Mouse (Mus musculus) hindbrain, embryonic 11.5 days (tissue): ENCODE measurements around the gene Ttyh2. TPM values are rescaled to one million over a fixed set of nuclear protein-coding genes. Genes with fewer than 3 reads are reported as not detected.

Source experiments
- ATAC-seq: fragments of 200-750 bp; cut with Nextera tagmentation; 2 replicates; pipeline ENCODE4 v1.8.0; 2017; ENCODE audit warnings: mild to moderate bottlenecking, moderate TSS enrichment, moderate library complexity; ENCODE audit not compliant: low FRiP score
- DNase-seq: peaks from one replicate; pipeline ENCODE4 v3.0.0-alpha.2; 2015; ENCODE audit warnings: low spot score
- H3K27ac ChIP-seq: fragments of 300-500 bp; sonication (generic); 2 replicates; pipeline ENCODE4 v1.5.1; 2014; ENCODE audit warnings: mild to moderate bottlenecking, low read depth, low read length
- H3K27me3 ChIP-seq: fragments of 300-500 bp; sonication (generic); 2 replicates; pipeline ENCODE4 v1.6.1; 2014; ENCODE audit warnings: mild to moderate bottlenecking, low read length, moderate library complexity, mixed read lengths; ENCODE audit not compliant: control insufficient read depth, insufficient read depth
- H3K36me3 ChIP-seq: fragments of 300-500 bp; sonication (generic); 2 replicates; pipeline ENCODE4 v1.6.1; 2014; ENCODE audit warnings: mild to moderate bottlenecking, low read length, moderate library complexity, mixed read lengths; ENCODE audit not compliant: control insufficient read depth, insufficient read depth
- H3K4me1 ChIP-seq: fragments of 300-500 bp; sonication (generic); replicated peaks from 2 replicates; pipeline ENCODE4 v1.6.1; 2014; ENCODE audit warnings: low read length, mixed read lengths; ENCODE audit not compliant: control insufficient read depth, insufficient read depth
- H3K4me2 ChIP-seq: fragments of 300-500 bp; sonication (generic); replicated peaks from 2 replicates; pipeline ENCODE4 v1.6.1; 2014; ENCODE audit warnings: mild to moderate bottlenecking, low read depth, low read length
- H3K4me3 ChIP-seq: fragments of 300-500 bp; sonication (generic); 2 replicates; pipeline ENCODE4 v1.5.1; 2014; ENCODE audit warnings: low read depth, low read length
- H3K9ac ChIP-seq: fragments of 300-500 bp; sonication (generic); 2 replicates; pipeline ENCODE4 v1.6.1; 2014; ENCODE audit warnings: low read depth, low read length
- H3K9me3 ChIP-seq: fragments of 300-500 bp; sonication (generic); 2 replicates; pipeline ENCODE4 v1.6.1; 2016; ENCODE audit warnings: low read length; ENCODE audit not compliant: control insufficient read depth
- WGBS: fragments of 180-500 bp; shearing (Covaris S2); extraction: QIAGEN DNeasy Blood & Tissue Kit; methylation state at CpG from one replicate; pipeline ENCODE4 v1.1.7; 2014; 5-methylcytosine and 5-hydroxymethylcytosine counted together
- polyA plus RNA-seq: library from polyadenylated mRNA; unstranded; fragments of >200 nt; fragmentation: Nextera tagmentation; extraction: Ambion mirVana; gene quantifications from 2 replicates; pipeline ENCODE4 v1.2.1, GENCODE M21; 2014

Gene Ttyh2
- polyA plus RNA-seq, 1 experiment from 2014 or later = 16.0 TPM

- no peak overlapping the region for H3K27ac ChIP-seq
- no peaks in the 10 kb centered on the region for H3K27me3 ChIP-seq
- no peak overlapping the region for H3K4me3 ChIP-seq
- no peaks in the 10 kb centered on the region for H3K36me3 ChIP-seq
- 0 out of 2 replicates have a peak, but pooled peaks cover 2% of the 10 kb centered on the region for H3K4me1 ChIP-seq
- ATAC-seq (no peak), DNase-seq (no peak)
- H3K9ac ChIP-seq = no peak overlapping the region
- no peaks in the 10 kb centered on the region for H3K9me3 ChIP-seq
- 68% methylated on average over 10 of the region's 10 CpGs for WGBS
- no peak overlapping the region for H3K4me2 ChIP-seq
Observed at GRCm38 (mm10) chr11:114680291-114680690, 5.1 kb downstream of the Ttyh2 start.

- Histone ChIP-seq H3K4me3 (no peak overlapping the region), H3K4me2 (no peak overlapping the region), H3K9me3 (no peaks in the 10 kb centered on the region), H3K27me3 (no peaks in the 10 kb centered on the region), H3K9ac (no peak overlapping the region), H3K27ac (no peak overlapping the region), H3K4me1 (0 out of 2 replicates have a peak, but pooled peaks cover 2% of the 10 kb centered on the region), H3K36me3 (no peaks in the 10 kb centered on the region)
- DNase-seq = no peak
- WGBS = 56% methylated on average over 5 of the region's 5 CpGs
- no peak for ATAC-seq
Observed at GRCm38 (mm10) chr11:114681054-114681453, 5.8 kb downstream of the Ttyh2 start.

GRCm38 (mm10) chr11:114682321-114682900 lies 7.2 kb downstream of the Ttyh2 start:
- H3K4me3 ChIP-seq = no peak overlapping the region
- no peak overlapping the region for H3K4me2 ChIP-seq
- no peaks in the 10 kb centered on the region for H3K27me3 ChIP-seq
- no peaks in the 10 kb centered on the region for H3K9me3 ChIP-seq
- 0 out of 2 replicates have a peak, but pooled peaks cover 2% of the 10 kb centered on the region for H3K4me1 ChIP-seq
- H3K9ac ChIP-seq = no peak overlapping the region
- no peak for DNase-seq
- no peak for ATAC-seq
- no peak overlapping the region for H3K27ac ChIP-seq
- WGBS = 95% methylated on average over 13 of the region's 13 CpGs
- H3K36me3 ChIP-seq = no peaks in the 10 kb centered on the region

- no peaks in the 10 kb centered on the region for H3K27me3 ChIP-seq
- H3K36me3 ChIP-seq = no peaks in the 10 kb centered on the region
- WGBS = 85% methylated on average over 10 of the region's 10 CpGs
- 0 out of 2 replicates have a peak, but pooled peaks cover 2% of the 10 kb centered on the region for H3K4me1 ChIP-seq
- H3K4me2 ChIP-seq = no peak overlapping the region
- H3K4me3 ChIP-seq = no peak overlapping the region
- ATAC-seq (no peak), DNase-seq (no peak)
- H3K9ac ChIP-seq = no peak overlapping the region
- no peaks in the 10 kb centered on the region for H3K9me3 ChIP-seq
- H3K27ac ChIP-seq = no peak overlapping the region
Observed at GRCm38 (mm10) chr11:114683029-114683721, 7.9 kb downstream of the Ttyh2 start.

GRCm38 (mm10) chr11:114683722-114684621 lies 8.7 kb downstream of the Ttyh2 start:
- Histone ChIP-seq H3K4me2 (no peak overlapping the region), H3K4me1 (0 out of 2 replicates have a peak, but pooled peaks cover 2% of the 10 kb centered on the region), H3K4me3 (no peak overlapping the region), H3K9me3 (no peaks in the 10 kb centered on the region), H3K27ac (no peak overlapping the region), H3K36me3 (no peaks in the 10 kb centered on the region), H3K27me3 (no peaks in the 10 kb centered on the region), H3K9ac (no peak overlapping the region)
- WGBS = 74% methylated on average over 19 of the region's 20 CpGs
- ATAC-seq (no peak), DNase-seq (no peak)

GRCm38 (mm10) chr11:114684627-114685373 lies 9.6 kb downstream of the Ttyh2 start:
- no peak overlapping the region for H3K4me3 ChIP-seq
- H3K27ac ChIP-seq = no peak overlapping the region
- H3K27me3 ChIP-seq = no peaks in the 10 kb centered on the region
- no peaks in the 10 kb centered on the region for H3K36me3 ChIP-seq
- no peak overlapping the region for H3K9ac ChIP-seq
- 0 out of 2 replicates have a peak, but pooled peaks cover 2% of the 10 kb centered on the region for H3K4me1 ChIP-seq
- no peaks in the 10 kb centered on the region for H3K9me3 ChIP-seq
- no peak for ATAC-seq
- no peak for DNase-seq
- 70% methylated on average over 14 of the region's 14 CpGs for WGBS
- no peak overlapping the region for H3K4me2 ChIP-seq

GRCm38 (mm10) chr11:114685526-114686040 lies 10.4 kb downstream of the Ttyh2 start:
- ATAC-seq = no peak
- 74% methylated on average over 9 of the region's 9 CpGs for WGBS
- H3K9ac ChIP-seq = no peak overlapping the region

More at GRCm38 (mm10) chr11:114685526-114686040, 10.4 kb downstream of the Ttyh2 start:
- Histone ChIP-seq H3K36me3 (no peaks in the 10 kb centered on the region), H3K4me2 (no peak overlapping the region), H3K27me3 (no peaks in the 10 kb centered on the region), H3K9me3 (no peaks in the 10 kb centered on the region), H3K27ac (no peak overlapping the region), H3K4me3 (no peak overlapping the region), H3K4me1 (0 out of 2 replicates have a peak, but pooled peaks cover 2% of the 10 kb centered on the region)
- DNase-seq = no peak
